ENCODE assay signal across 10 mouse cellular contexts in the genomic region with DNA sequence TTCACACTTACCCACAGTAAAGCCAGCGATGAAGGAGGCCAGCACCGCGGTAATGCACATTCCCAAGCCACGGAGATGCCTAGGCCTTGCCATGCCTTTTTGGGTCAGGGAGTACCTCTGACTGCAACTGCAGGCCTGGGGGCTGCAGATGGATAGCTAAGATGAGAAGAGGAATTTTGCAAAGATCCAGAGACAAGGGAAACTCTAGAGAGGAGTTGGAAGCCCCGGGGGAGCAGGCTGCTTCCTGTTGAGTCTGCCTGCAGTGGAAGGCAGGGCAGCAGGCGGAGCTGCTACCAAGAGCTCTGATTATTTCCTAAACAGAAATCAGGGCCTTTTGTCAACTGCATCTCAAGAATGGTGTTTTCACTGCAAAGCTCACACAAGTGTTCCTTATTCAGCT. TPM values are rescaled to one million over a fixed set of nuclear protein-coding genes. Genes with fewer than 3 reads are reported as not detected.
DNase-seq lines count a peak whose midpoint lies in the region; ATAC-seq and TF ChIP-seq lines count a peak whose summit lies in the region.
"Had no signal": no experiment of that assay in that cellular context is flagged by ENCODE, and none has a peak within 500 bp of the region (broad histone marks: within the 10 kb centered on the region; RNA-seq: fewer than 3 reads in every experiment).

No protein-coding gene starts in this region.

- 18% methylated on average over 6 of the region's 6 CpGs for WGBS in lung, embryonic 14.5 days
- 19% methylated on average over 6 of the region's 6 CpGs for WGBS in embryonic facial prominence, embryonic 15.5 days
- 40% methylated on average over 6 of the region's 6 CpGs for WGBS in hindbrain, embryonic 15.5 days

- DNase-seq in lung, embryonic 14.5 days: peak; percentile 40
- DNase-seq in lung, postnatal 25 days (ENCODE audit: low spot score): no peak
- peak; percentile 13 for DNase-seq in ovary, postnatal 14 days (ENCODE audit: low spot score)
- DNase-seq in layer of hippocampus, postnatal 36 days: no peak
- no peak for DNase-seq in left cerebral cortex, postnatal 25 days (ENCODE audit: low spot score in 2 of 2)
- DNase-seq in thymus, postnatal 0 days (ENCODE audit: low spot score): no peak

- H3K27ac ChIP-seq in lung, embryonic 14.5 days (ENCODE audit: low read depth): no peak overlapping the region
- no peak overlapping the region for H3K27ac ChIP-seq in embryonic facial prominence, embryonic 15.5 days (replicated peaks)
- H3K27ac ChIP-seq in hindbrain, embryonic 15.5 days (replicated peaks): no peak overlapping the region
- H3K27ac ChIP-seq: macrophage had no signal

- peak overlapping the region; percentile 36; the same call in 1 of the 2 replicates for H3K4me2 ChIP-seq in lung, embryonic 14.5 days
- no peak overlapping the region for H3K4me2 ChIP-seq in embryonic facial prominence, embryonic 15.5 days (replicated peaks)
- H3K4me2 ChIP-seq in hindbrain, embryonic 15.5 days: 0 out of 2 replicates have a peak overlapping the region, but pooled peaks have one; percentile 15

- ATAC-seq in lung, embryonic 14.5 days (ENCODE audit: insufficient read depth): peak; percentile 62; the same call in 1 of the 2 replicates
- no peak for ATAC-seq in embryonic facial prominence, embryonic 15.5 days (ENCODE audit: insufficient number of reproducible peaks, low FRiP score, low TSS enrichment, low read depth)
- no peak for ATAC-seq in hindbrain, embryonic 15.5 days (ENCODE audit: low FRiP score, low read depth)

- no peaks in the 10 kb centered on the region for H3K36me3 ChIP-seq in lung, embryonic 14.5 days (ENCODE audit: insufficient read depth)
- no peaks in the 10 kb centered on the region for H3K36me3 ChIP-seq in embryonic facial prominence, embryonic 15.5 days
- no peaks in the 10 kb centered on the region for H3K36me3 ChIP-seq in hindbrain, embryonic 15.5 days
- H3K36me3 ChIP-seq: G1E had no signal

- H3K4me1 ChIP-seq in lung, embryonic 14.5 days (ENCODE audit: insufficient read depth): no peaks in the 10 kb centered on the region
- peaks cover 4% of the 10 kb centered on the region; the same call in 1 of the 2 replicates for H3K4me1 ChIP-seq in embryonic facial prominence, embryonic 15.5 days
- no peaks in the 10 kb centered on the region for H3K4me1 ChIP-seq in hindbrain, embryonic 15.5 days (replicated peaks)

- TF ChIP-seq CTCF in lung, embryonic 14.5 days (IDR thresholded peaks at IDR 0.05; ENCODE audit: low read depth): no peak

- H3K4me3 ChIP-seq in lung, embryonic 14.5 days (ENCODE audit: low read depth, low read length): no peak overlapping the region
- 0 out of 2 replicates have a peak overlapping the region, but pooled peaks have one; percentile 7 for H3K4me3 ChIP-seq in embryonic facial prominence, embryonic 15.5 days (replicated peaks)
- H3K4me3 ChIP-seq in hindbrain, embryonic 15.5 days: no peak overlapping the region

- no peaks in the 10 kb centered on the region for H3K9me3 ChIP-seq in lung, embryonic 14.5 days (ENCODE audit: low read depth, low read length)
- H3K9me3 ChIP-seq in embryonic facial prominence, embryonic 15.5 days (replicated peaks): no peaks in the 10 kb centered on the region
- H3K9me3 ChIP-seq in hindbrain, embryonic 15.5 days: no peaks in the 10 kb centered on the region
- H3K9me3 ChIP-seq: G1E had no signal

- H3K27me3 ChIP-seq in lung, embryonic 14.5 days (ENCODE audit: insufficient read depth, low read length): no peaks in the 10 kb centered on the region
- H3K27me3 ChIP-seq in embryonic facial prominence, embryonic 15.5 days: no peaks in the 10 kb centered on the region
- no peaks in the 10 kb centered on the region for H3K27me3 ChIP-seq in hindbrain, embryonic 15.5 days

- H3K9ac ChIP-seq in lung, embryonic 14.5 days: no peak overlapping the region; the same call in 1 of the 2 replicates
- no peak overlapping the region for H3K9ac ChIP-seq in embryonic facial prominence, embryonic 15.5 days
- no peak overlapping the region for H3K9ac ChIP-seq in hindbrain, embryonic 15.5 days

- intact Hi-C loops in left cerebral cortex, postnatal 25 days (cut with DNase I): no loop called here

RNA-seq across cellular contexts. Expression of a gene that starts 17.0 kb away (rescaled TPM):
- 5.9 and 7.1 TPM in 2 replicates for polyA plus RNA-seq in lung, embryonic 14.5 days (2014; fragmentation: Nextera tagmentation; extraction: Ambion mirVana)
- 5.3 and 6.2 TPM in 2 replicates for polyA plus RNA-seq in embryonic facial prominence, embryonic 15.5 days (2015; fragmentation: Nextera tagmentation; extraction: Ambion mirVana)
- polyA plus RNA-seq in hindbrain, embryonic 15.5 days (2015; fragmentation: Nextera tagmentation; extraction: Ambion mirVana): 1.7 and 2.2 TPM in 2 replicates
- total RNA-seq in layer of hippocampus, postnatal 36 days (2021): 1 to 10 TPM in 1 of 2 experiments, under 1 TPM in 1; 0.47 to 1.0 TPM
- total RNA-seq in left cerebral cortex, postnatal 25 days (2021): 1 to 10 TPM in 1 of 2 experiments, under 1 TPM in 1; 0.89 to 1.1 TPM
- 1.5 and 2.8 TPM in 2 replicates for polyA plus RNA-seq in thymus, postnatal 0 days (2015; fragmentation: Nextera tagmentation; extraction: Ambion mirVana)
- polyA plus RNA-seq: G1E, macrophage had no signal

RNA-seq across cellular contexts. Expression of a gene that starts 18.4 kb away (rescaled TPM):
- polyA plus RNA-seq in lung, embryonic 14.5 days (2014; fragmentation: Nextera tagmentation; extraction: Ambion mirVana): not detected in 2 replicates
- polyA plus RNA-seq in embryonic facial prominence, embryonic 15.5 days (2015; fragmentation: Nextera tagmentation; extraction: Ambion mirVana): not detected in 2 replicates
- not detected in 2 replicates for polyA plus RNA-seq in hindbrain, embryonic 15.5 days (2015; fragmentation: Nextera tagmentation; extraction: Ambion mirVana)
- not detected for total RNA-seq in layer of hippocampus, postnatal 36 days (2021)
- total RNA-seq in left cerebral cortex, postnatal 25 days (2021): not detected
- polyA plus RNA-seq in thymus, postnatal 0 days (2015; fragmentation: Nextera tagmentation; extraction: Ambion mirVana): not detected in 2 replicates
- polyA plus RNA-seq: G1E, macrophage had no signal

RNA-seq across cellular contexts. Expression of a gene that starts 44.7 kb away (rescaled TPM):
- not detected in 2 replicates for polyA plus RNA-seq in lung, embryonic 14.5 days (2014; fragmentation: Nextera tagmentation; extraction: Ambion mirVana)
- polyA plus RNA-seq in embryonic facial prominence, embryonic 15.5 days (2015; fragmentation: Nextera tagmentation; extraction: Ambion mirVana): not detected in 2 replicates
- polyA plus RNA-seq in hindbrain, embryonic 15.5 days (2015; fragmentation: Nextera tagmentation; extraction: Ambion mirVana): 0.12 TPM in 1 of 2 replicates, not detected in the other
- total RNA-seq in layer of hippocampus, postnatal 36 days (2021): not detected
- not detected for total RNA-seq in left cerebral cortex, postnatal 25 days (2021)
- not detected in 2 replicates for polyA plus RNA-seq in thymus, postnatal 0 days (2015; fragmentation: Nextera tagmentation; extraction: Ambion mirVana)
- polyA plus RNA-seq: G1E, macrophage had no signal

Comparison
In these comparisons a context has a peak if more than half of its experiments do, and no peak if none do; other contexts are left out.
1. DNase-seq: peak in lung, embryonic 14.5 days (single experiment) and ovary, postnatal 14 days (single experiment); none in lung, postnatal 25 days (single experiment), layer of hippocampus, postnatal 36 days (0 of 2), left cerebral cortex, postnatal 25 days (0 of 2) and thymus, postnatal 0 days (single experiment).